Mouse (Mus musculus) intestine, postnatal 0 days (tissue): ENCODE data around the gene Runx1. TPM values are rescaled to one million over a fixed set of nuclear protein-coding genes. Genes with fewer than 3 reads are reported as not detected.

Experiments used
- ATAC-seq: fragments of 200-750 bp; cut with Nextera tagmentation; 2 replicates; pipeline ENCODE4 v1.8.0; 2017; ENCODE audit warnings: mild to moderate bottlenecking, moderate TSS enrichment, moderate library complexity
- H3K27ac ChIP-seq: fragments of 300-500 bp; sonication (generic); 2 replicates; pipeline ENCODE4 v1.5.1; 2014; ENCODE audit warnings: mild to moderate bottlenecking, low read depth, low read length, moderate library complexity
- H3K27me3 ChIP-seq: fragments of 300-500 bp; sonication (generic); replicated peaks from 2 replicates; pipeline ENCODE4 v1.6.1; 2014; ENCODE audit warnings: low read length, mixed read lengths; ENCODE audit not compliant: control insufficient read depth, insufficient read depth
- H3K36me3 ChIP-seq: fragments of 300-500 bp; sonication (generic); 2 replicates; pipeline ENCODE4 v1.6.1; 2014; ENCODE audit warnings: mild to moderate bottlenecking, moderate library complexity; ENCODE audit not compliant: control insufficient read depth, insufficient read depth
- H3K4me1 ChIP-seq: fragments of 300-500 bp; sonication (generic); replicated peaks from 2 replicates; pipeline ENCODE4 v1.6.1; 2014; ENCODE audit warnings: antibody characterized with exemption, low read length, mixed read lengths; ENCODE audit not compliant: control insufficient read depth, insufficient read depth
- H3K4me2 ChIP-seq: fragments of 300-500 bp; sonication (generic); replicated peaks from 2 replicates; pipeline ENCODE4 v1.6.1; 2014; ENCODE audit warnings: low read depth, mild to moderate bottlenecking, moderate library complexity
- H3K4me3 ChIP-seq: fragments of 300-500 bp; sonication (generic); 2 replicates; pipeline ENCODE4 v1.5.1; 2014; ENCODE audit warnings: low read depth, low read length
- H3K9ac ChIP-seq: fragments of 300-500 bp; sonication (generic); 2 replicates; pipeline ENCODE4 v1.6.1; 2014; ENCODE audit warnings: mild to moderate bottlenecking, low read depth, low read length
- H3K9me3 ChIP-seq: fragments of 300-500 bp; sonication (generic); 2 replicates; pipeline ENCODE4 v1.6.1; 2016; ENCODE audit warnings: mixed run types; ENCODE audit not compliant: control insufficient read depth
- CTCF ChIP-seq: sonication (generic); IDR thresholded peaks from 2 replicates; pipeline ENCODE4 v1.5.1; 2016; ENCODE audit warnings: low read depth, mild to moderate bottlenecking, control low read depth, antibody characterized with exemption, moderate library complexity
- WGBS: fragments of 180-500 bp; shearing (Covaris S2); extraction: QIAGEN DNeasy Blood & Tissue Kit; methylation state at CpG from one replicate; pipeline ENCODE4 v1.1.7; 2014; 5-methylcytosine and 5-hydroxymethylcytosine counted together
- polyA plus RNA-seq: library from polyadenylated mRNA; unstranded; fragments of >200 nt; fragmentation: Nextera tagmentation; extraction: Ambion mirVana; gene quantifications from 2 replicates; pipeline ENCODE4 v1.2.1, GENCODE M21; 2015

The Runx1 gene
- polyA plus RNA-seq, 1 experiment from 2014 or later, result 1.7 TPM

GRCm38 (mm10) chr16:92763666-92764065 is 62.3 kb downstream of the Runx1 start:
- no peak for ATAC-seq
- TF ChIP-seq CTCF, result no peak
- no peak overlapping the region for H3K27ac ChIP-seq
- H3K27me3 ChIP-seq, result no peaks in the 10 kb centered on the region
- no peaks in the 10 kb centered on the region for H3K4me1 ChIP-seq
- no peaks in the 10 kb centered on the region for H3K9me3 ChIP-seq
- no peaks in the 10 kb centered on the region for H3K36me3 ChIP-seq
- no peak overlapping the region for H3K4me3 ChIP-seq
- no peak overlapping the region for H3K4me2 ChIP-seq
- no peak overlapping the region for H3K9ac ChIP-seq
- WGBS, result 95% methylated on average over 3 of the region's 3 CpGs

DNA sequence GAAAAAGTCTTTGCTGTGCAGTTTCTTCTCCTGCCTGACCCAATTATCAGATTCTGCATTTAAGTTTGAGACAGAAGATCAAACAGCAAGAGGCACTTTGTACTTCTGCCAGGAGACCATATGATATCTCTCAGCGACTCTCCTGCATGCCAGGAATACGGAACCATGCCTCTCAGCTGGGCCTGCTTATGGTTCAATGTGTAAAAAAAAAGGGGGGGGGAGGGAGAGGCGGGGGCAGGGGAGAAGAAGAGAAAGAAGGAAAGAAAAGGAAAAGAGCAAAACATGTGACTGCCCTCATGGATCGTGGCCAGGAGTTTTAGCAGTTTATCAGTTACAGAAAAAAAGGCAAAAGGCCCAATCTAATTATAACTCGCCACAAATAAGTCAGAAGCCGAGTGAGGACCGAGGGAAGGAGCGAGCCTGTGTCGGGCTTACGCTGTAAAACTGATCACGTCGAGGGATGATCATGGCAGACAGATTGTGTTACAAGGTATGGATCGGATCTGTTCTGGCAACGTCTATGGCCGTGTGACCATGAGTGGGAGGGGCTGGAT is 63.9 kb downstream of the Runx1 start:
- no peaks in the 10 kb centered on the region for H3K27me3 ChIP-seq
- no peaks in the 10 kb centered on the region for H3K4me1 ChIP-seq
- no peak overlapping the region for H3K27ac ChIP-seq
- no peak overlapping the region for H3K4me2 ChIP-seq
- no peak overlapping the region for H3K9ac ChIP-seq
- H3K4me3 ChIP-seq, result no peak overlapping the region
- TF ChIP-seq CTCF, result no peak
- 61% methylated on average over 15 of the region's 15 CpGs for WGBS
- no peaks in the 10 kb centered on the region for H3K36me3 ChIP-seq
- no peaks in the 10 kb centered on the region for H3K9me3 ChIP-seq
- ATAC-seq, result no peak

- no peak for TF ChIP-seq CTCF
- 82% methylated on average over 3 of the region's 3 CpGs for WGBS
Measured at GRCm38 (mm10) chr16:92760091-92760490, 65.9 kb downstream of the Runx1 start.

GRCm38 (mm10) chr16:92757564-92757963 is 68.4 kb downstream of the Runx1 start:
- Histone ChIP-seq H3K4me2 (no peak overlapping the region), H3K9me3 (no peaks in the 10 kb centered on the region), H3K4me3 (no peak overlapping the region), H3K27ac (no peak overlapping the region), H3K4me1 (peaks cover 3% of the 10 kb centered on the region; the same call in 1 of the 2 replicates), H3K9ac (no peak overlapping the region), H3K36me3 (no peaks in the 10 kb centered on the region), H3K27me3 (no peaks in the 10 kb centered on the region)
- ATAC-seq, result no peak
- WGBS, result 68% methylated on average over 4 of the region's 4 CpGs
- TF ChIP-seq CTCF, result no peak

More at GRCm38 (mm10) chr16:92760091-92760490, 65.9 kb downstream of the Runx1 start:
- ATAC-seq, result no peak
- peaks cover 3% of the 10 kb centered on the region; the same call in 1 of the 2 replicates for H3K4me1 ChIP-seq
- H3K36me3 ChIP-seq, result no peaks in the 10 kb centered on the region
- no peak overlapping the region for H3K4me3 ChIP-seq
- no peak overlapping the region for H3K27ac ChIP-seq
- no peaks in the 10 kb centered on the region for H3K9me3 ChIP-seq
- no peaks in the 10 kb centered on the region for H3K27me3 ChIP-seq
- no peak overlapping the region for H3K9ac ChIP-seq
- no peak overlapping the region for H3K4me2 ChIP-seq

DNA sequence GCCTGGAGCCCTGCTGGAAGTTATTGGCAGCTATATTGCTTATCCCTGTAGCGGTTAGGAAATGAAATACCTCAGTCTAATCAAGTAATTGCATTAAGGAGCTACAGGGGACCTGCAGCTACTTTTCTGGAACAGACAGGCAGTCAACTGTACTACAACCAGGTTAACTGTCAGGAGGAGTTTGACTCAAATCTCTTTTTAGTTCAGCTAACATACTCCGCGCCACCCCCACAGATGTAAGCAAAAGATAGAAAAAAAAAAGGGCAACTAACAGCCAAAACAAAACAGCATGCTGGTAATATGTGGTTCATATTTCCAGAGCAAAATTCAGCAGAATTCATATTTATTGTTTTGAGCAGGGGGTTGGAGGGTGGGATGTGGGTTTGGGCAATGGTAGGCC is 72.0 kb downstream of the Runx1 start:
- H3K27me3 ChIP-seq, result no peaks in the 10 kb centered on the region
- H3K36me3 ChIP-seq, result no peaks in the 10 kb centered on the region
- no peak overlapping the region for H3K4me3 ChIP-seq
- no peak for TF ChIP-seq CTCF
- ATAC-seq, result no peak
- no peaks in the 10 kb centered on the region for H3K9me3 ChIP-seq
- H3K9ac ChIP-seq, result no peak overlapping the region
- no peak overlapping the region for H3K4me2 ChIP-seq
- 94% methylated on average over 3 of the region's 3 CpGs for WGBS
- H3K4me1 ChIP-seq, result peaks cover 3% of the 10 kb centered on the region; the same call in 1 of the 2 replicates
- H3K27ac ChIP-seq, result no peak overlapping the region

DNA sequence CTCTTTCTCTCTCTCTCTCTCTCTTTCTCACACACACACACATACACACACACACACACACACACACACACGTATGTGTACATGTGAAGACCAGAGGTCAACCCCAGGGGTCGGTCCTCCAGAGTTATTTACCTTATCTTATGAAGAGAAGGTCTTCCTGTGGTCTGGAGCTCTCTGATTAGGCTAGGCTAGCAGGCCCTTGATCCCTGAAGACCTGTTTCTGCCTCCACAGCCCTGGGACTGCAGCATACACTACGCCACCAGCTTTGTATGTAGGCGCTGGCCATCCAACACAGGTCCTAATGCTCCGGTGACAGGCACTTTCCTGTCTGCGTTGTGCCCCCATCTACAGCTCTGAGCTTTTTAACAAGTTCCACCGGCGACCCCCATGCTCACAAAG is 72.8 kb downstream of the Runx1 start:
- 79% methylated on average over 8 of the region's 8 CpGs for WGBS
- H3K4me2 ChIP-seq, result no peak overlapping the region
- no peak overlapping the region for H3K4me3 ChIP-seq
- no peaks in the 10 kb centered on the region for H3K9me3 ChIP-seq
- peaks cover 3% of the 10 kb centered on the region; the same call in 1 of the 2 replicates for H3K4me1 ChIP-seq
- ATAC-seq, result no peak
- H3K27me3 ChIP-seq, result no peaks in the 10 kb centered on the region
- no peak overlapping the region for H3K27ac ChIP-seq
- H3K36me3 ChIP-seq, result no peaks in the 10 kb centered on the region
- TF ChIP-seq CTCF, result no peak
- H3K9ac ChIP-seq, result no peak overlapping the region
